Mouse (Mus musculus) liver, adult 2 months (tissue): ENCODE results near the gene Sox5. TPM values are rescaled to one million over a fixed set of nuclear protein-coding genes. Genes with fewer than 3 reads are reported as not detected.

ENCODE experiments used
- DNase-seq: peaks from one replicate; pipeline ENCODE4 v3.0.0-alpha.2; 2011; ENCODE audit warnings: low read depth, low spot score; ENCODE audit errors: extremely low read depth
- H3K27ac ChIP-seq: fragments of 200-500 bp; replicated peaks from 2 replicates; pipeline ENCODE4 v1.5.1; 2012; ENCODE audit warnings: low read depth, mild to moderate bottlenecking, control low read depth, inconsistent platforms, low read length; ENCODE audit not compliant: insufficient read depth
- H3K27me3 ChIP-seq: fragments of 200-500 bp; 2 replicates; pipeline ENCODE4 v1.6.1; 2012; ENCODE audit warnings: mild to moderate bottlenecking, moderate library complexity, low read length, inconsistent platforms; ENCODE audit not compliant: control insufficient read depth, insufficient read depth
- H3K36me3 ChIP-seq: fragments of 200-500 bp; 2 replicates; pipeline ENCODE4 v1.6.1; 2012; ENCODE audit warnings: low read length, inconsistent platforms; ENCODE audit not compliant: control insufficient read depth, insufficient read depth
- H3K4me1 ChIP-seq: fragments of 200-500 bp; 2 replicates; pipeline ENCODE4 v1.6.1; 2011; ENCODE audit warnings: low read length; ENCODE audit not compliant: control insufficient read depth, insufficient read depth
- H3K4me3 ChIP-seq: fragments of 200-500 bp; 2 replicates; pipeline ENCODE4 v1.5.1; 2011; ENCODE audit warnings: low read depth, mild to moderate bottlenecking, control low read depth, low read length, moderate library complexity; ENCODE audit not compliant: insufficient read depth
- H3K79me2 ChIP-seq: fragments of 200-500 bp; 2 replicates; pipeline ENCODE4 v1.6.1; 2012; ENCODE audit warnings: inconsistent platforms, mild to moderate bottlenecking, low read length, moderate library complexity; ENCODE audit not compliant: control insufficient read depth, insufficient read depth
- H3K9ac ChIP-seq: fragments of 200-500 bp; 2 replicates; pipeline ENCODE4 v1.6.1; 2012; ENCODE audit warnings: low read depth, mild to moderate bottlenecking, control low read depth, inconsistent platforms, low read length
- CTCF ChIP-seq: fragments of 200-500 bp; IDR thresholded peaks from 2 replicates; pipeline ENCODE4 v1.5.1; 2011; ENCODE audit warnings: low read depth, low read length, control low read depth
- POLR2A ChIP-seq: fragments of 200-500 bp; IDR thresholded peaks from 2 replicates; pipeline ENCODE4 v1.6.1; 2011; ENCODE audit warnings: low read length, control low read depth; ENCODE audit not compliant: insufficient read depth; ENCODE audit errors: extremely low read depth
- WGBS: fragments of 180-500 bp; shearing (Covaris S2); methylation state at CpG from one replicate; pipeline ENCODE4 v1.1.7; 2018; 5-methylcytosine and 5-hydroxymethylcytosine counted together
- polyA plus RNA-seq: library from polyadenylated mRNA; depleted of rRNA; stranded (reverse); fragments of >200 nt; gene quantifications from 2 replicates; pipeline ENCODE4 v1.2.3, GENCODE M21; 2012
- total RNA-seq: library from RNA; depleted of rRNA; stranded (reverse); fragments of >200 nt; gene quantifications from 2 replicates; pipeline ENCODE4 v1.2.3, GENCODE M21; 2014

The Sox5 gene
- total and polyA plus RNA-seq, 2 experiments, result 7.5 to 31.6 TPM

GRCm38 (mm10) chr6:144119961-144120360 is 661.8 kb downstream of the Sox5 start:
- DNase-seq, result no peak
- TF ChIP-seq POLR2A (no peak), CTCF (no peak)
- 100% methylated on average over 1 of the region's 1 CpGs for WGBS
- H3K27ac ChIP-seq, result no peak overlapping the region
- peaks cover 12% of the 10 kb centered on the region for H3K36me3 ChIP-seq
- H3K4me1 ChIP-seq, result no peaks in the 10 kb centered on the region
- H3K4me3 ChIP-seq, result no peak overlapping the region
- peaks cover 7% of the 10 kb centered on the region; the same call in 1 of the 2 replicates for H3K79me2 ChIP-seq
- H3K27me3 ChIP-seq, result no peaks in the 10 kb centered on the region
- no peak overlapping the region for H3K9ac ChIP-seq

GRCm38 (mm10) chr6:144116646-144117045 is 665.1 kb downstream of the Sox5 start:
- Histone ChIP-seq H3K4me3 (no peak overlapping the region), H3K27ac (no peak overlapping the region), H3K27me3 (no peaks in the 10 kb centered on the region), H3K4me1 (no peaks in the 10 kb centered on the region), H3K36me3 (peaks cover 17% of the 10 kb centered on the region; the same call in 1 of the 2 replicates), H3K9ac (no peak overlapping the region), H3K79me2 (peaks cover 7% of the 10 kb centered on the region; the same call in 1 of the 2 replicates)
- DNase-seq, result no peak
- WGBS, result 88% methylated on average over 6 of the region's 6 CpGs
- TF ChIP-seq POLR2A, result no peak
- TF ChIP-seq CTCF, result no peak

- no peak overlapping the region for H3K27ac ChIP-seq
- no peaks in the 10 kb centered on the region for H3K27me3 ChIP-seq
- H3K9ac ChIP-seq, result no peak overlapping the region
- 92% methylated on average over 6 of the region's 6 CpGs for WGBS
- H3K4me1 ChIP-seq, result no peaks in the 10 kb centered on the region
- DNase-seq, result no peak
- H3K79me2 ChIP-seq, result peaks cover 2% of the 10 kb centered on the region; the same call in 1 of the 2 replicates
- TF ChIP-seq POLR2A, result no peak
- TF ChIP-seq CTCF, result no peak
- peaks cover 12% of the 10 kb centered on the region; the same call in 1 of the 2 replicates for H3K36me3 ChIP-seq
- no peak overlapping the region for H3K4me3 ChIP-seq
Measured at GRCm38 (mm10) chr6:144111561-144111960, 670.2 kb downstream of the Sox5 start.

GRCm38 (mm10) chr6:144106848-144107247 is 674.9 kb downstream of the Sox5 start:
- Histone ChIP-seq H3K27me3 (no peaks in the 10 kb centered on the region), H3K4me3 (no peak overlapping the region), H3K36me3 (peaks cover 4% of the 10 kb centered on the region; the same call in 1 of the 2 replicates), H3K9ac (no peak overlapping the region), H3K4me1 (no peaks in the 10 kb centered on the region), H3K27ac (no peak overlapping the region), H3K79me2 (peaks cover 3% of the 10 kb centered on the region; the same call in 1 of the 2 replicates)
- no peak for DNase-seq
- WGBS, result 89% methylated on average over 10 of the region's 10 CpGs
- TF ChIP-seq POLR2A, result no peak
- TF ChIP-seq CTCF, result no peak

- TF ChIP-seq CTCF, result no peak
- TF ChIP-seq POLR2A, result no peak
- DNase-seq, result no peak
- no peak overlapping the region for H3K27ac ChIP-seq
- no peaks in the 10 kb centered on the region for H3K27me3 ChIP-seq
- peaks cover 4% of the 10 kb centered on the region; the same call in 1 of the 2 replicates for H3K36me3 ChIP-seq
- no peak overlapping the region for H3K9ac ChIP-seq
- H3K4me1 ChIP-seq, result no peaks in the 10 kb centered on the region
- 94% methylated on average over 12 of the region's 12 CpGs for WGBS
- no peak overlapping the region for H3K4me3 ChIP-seq
- H3K79me2 ChIP-seq, result peaks cover 7% of the 10 kb centered on the region; the same call in 1 of the 2 replicates
Measured at GRCm38 (mm10) chr6:144105645-144106044, 676.1 kb downstream of the Sox5 start.

- Histone ChIP-seq H3K4me1 (no peaks in the 10 kb centered on the region), H3K36me3 (peaks cover 4% of the 10 kb centered on the region; the same call in 1 of the 2 replicates)
- 95% methylated on average over 6 of the region's 6 CpGs for WGBS
Measured at GRCm38 (mm10) chr6:144103612-144104011, 678.2 kb downstream of the Sox5 start.

More at GRCm38 (mm10) chr6:144103612-144104011, 678.2 kb downstream of the Sox5 start:
- no peak for DNase-seq
- no peak overlapping the region for H3K4me3 ChIP-seq
- H3K27ac ChIP-seq, result no peak overlapping the region
- peaks cover 7% of the 10 kb centered on the region; the same call in 1 of the 2 replicates for H3K79me2 ChIP-seq
- no peaks in the 10 kb centered on the region for H3K27me3 ChIP-seq
- TF ChIP-seq CTCF (no peak), POLR2A (no peak)
- H3K9ac ChIP-seq, result no peak overlapping the region
